Mouse (Mus musculus) adrenal gland, postnatal 36 days (tissue): ENCODE measurements around the gene Polr2h. TPM values are rescaled to one million over a fixed set of nuclear protein-coding genes. Genes with fewer than 3 reads are reported as not detected.

ENCODE experiments used
- DNase-seq, 2 experiments: peaks; one replicate each; pipeline ENCODE4 v3.0.0; 2021; ENCODE audit warnings: mixed read lengths in 1 of 2
- total RNA-seq, 2 experiments: library from RNA; stranded (reverse); gene quantifications; 2 replicates each; pipeline ENCODE4 v1.2.3; 2021

The Polr2h gene
- total RNA-seq, 2 experiments from 2014 or later: 37.0 to 56.4 TPM

DNA sequence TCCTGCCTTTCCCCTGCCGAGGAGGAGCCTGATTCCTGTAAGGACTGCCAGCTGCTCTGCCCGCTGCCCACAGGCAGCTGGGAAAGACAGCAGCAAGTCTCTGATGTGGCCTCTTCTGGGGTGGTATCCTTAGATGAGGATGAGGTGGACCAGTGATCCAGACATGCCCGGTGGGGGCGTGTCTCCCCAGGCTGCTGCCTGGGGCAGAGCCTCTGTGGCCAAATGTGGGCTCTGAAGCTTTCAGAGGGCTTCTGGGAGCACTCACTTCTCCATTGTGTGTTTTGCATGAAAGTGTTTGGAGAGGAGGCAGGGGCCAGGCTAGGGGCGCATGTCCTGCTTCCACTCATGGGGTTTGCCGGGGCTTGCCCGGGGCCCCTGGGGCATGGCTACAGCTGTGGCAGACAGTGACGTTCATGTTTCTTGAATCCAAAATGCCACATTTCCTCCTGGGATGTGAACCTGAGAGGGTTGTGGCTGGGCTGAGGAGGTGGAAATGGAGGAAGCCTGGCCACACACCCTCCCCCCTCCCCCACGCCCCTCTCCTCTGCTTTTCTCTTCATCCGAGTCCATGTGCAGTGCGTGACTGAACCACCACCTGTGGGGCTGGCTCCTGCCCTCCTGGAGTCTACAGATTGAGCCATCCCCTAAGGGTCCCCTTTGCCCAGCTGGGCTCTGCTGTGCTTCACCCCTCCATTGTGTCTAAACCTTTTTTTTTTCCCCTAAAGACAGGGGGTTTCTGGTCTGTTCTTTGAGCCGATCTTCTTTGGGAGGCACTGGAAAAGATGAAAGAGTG, 15.5 kb upstream of the Polr2h start:
- DNase-seq: no peak

DNA sequence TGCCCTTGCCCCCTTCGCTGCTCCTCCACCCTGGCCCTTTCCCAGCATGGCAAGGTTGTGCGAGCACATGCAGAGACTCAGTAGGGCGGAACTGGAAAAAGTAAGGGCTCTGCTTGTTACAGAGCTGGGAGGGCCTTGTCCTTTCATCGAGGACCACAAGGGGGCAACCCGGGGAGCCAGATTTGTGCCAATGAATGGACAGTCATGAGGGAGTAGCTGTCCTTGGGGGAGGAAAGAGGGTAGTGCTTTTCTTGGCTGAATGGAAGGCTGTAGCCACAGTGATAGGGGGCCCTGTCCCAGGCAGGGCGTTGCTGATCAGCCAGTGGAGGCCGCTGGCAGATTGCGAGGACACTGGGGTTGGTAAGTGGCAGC, 15.0 kb upstream of the Polr2h start:
- DNase-seq: peak; percentile 90

DNA sequence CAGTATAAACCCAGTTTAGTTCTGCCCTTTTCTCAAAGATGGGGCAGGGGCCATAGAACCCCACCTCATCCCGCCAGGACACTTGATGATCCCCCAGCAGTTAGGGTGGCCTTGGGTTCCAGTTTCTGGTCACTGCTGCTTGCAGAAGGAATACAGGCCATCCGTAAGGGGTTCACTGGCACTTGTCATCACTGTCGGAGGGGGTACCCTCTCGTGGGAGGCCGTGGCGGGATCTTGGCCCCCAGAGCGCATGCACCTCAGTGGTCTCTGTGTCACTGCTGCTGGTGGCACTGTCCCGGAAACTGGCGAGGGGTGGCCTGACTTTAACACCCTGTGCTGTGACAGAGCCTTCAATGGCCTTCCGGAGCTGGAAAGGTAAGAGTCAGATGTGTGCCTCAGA, 14.4 kb upstream of the Polr2h start:
- DNase-seq: no peak

DNA sequence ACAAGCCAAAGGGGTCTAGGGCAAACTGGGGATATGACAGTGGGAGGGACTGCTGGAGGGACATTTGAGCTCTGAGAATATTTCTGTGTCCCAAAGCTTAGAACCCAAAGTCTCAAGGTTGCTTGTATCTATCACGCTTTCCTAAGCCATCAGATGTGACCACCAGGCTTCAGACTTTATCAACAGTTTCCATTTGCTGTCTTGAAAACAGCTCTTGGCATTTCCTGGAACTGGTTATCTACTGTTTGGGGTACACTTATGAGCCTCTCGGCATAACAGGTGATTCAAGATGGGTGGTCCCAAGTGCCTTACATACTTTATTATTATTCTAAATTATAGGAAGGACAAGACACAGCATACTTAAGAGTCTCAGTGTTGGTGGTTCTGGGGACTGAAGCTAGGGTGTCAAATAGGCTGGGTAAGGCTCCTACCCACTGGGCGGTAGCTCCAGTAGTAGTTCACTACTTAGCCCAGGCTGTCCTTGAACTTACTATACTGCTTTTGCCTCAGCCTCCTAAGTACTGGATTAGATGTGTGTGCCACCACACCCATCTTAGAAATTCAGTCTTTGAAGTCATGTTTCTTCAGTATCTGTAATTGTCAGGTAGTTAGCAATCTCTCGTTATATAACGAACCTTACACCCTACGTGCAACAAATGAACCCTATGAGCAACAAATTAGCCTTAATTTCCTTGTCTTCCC, 13.6 kb upstream of the Polr2h start:
- DNase-seq: no peak

DNA sequence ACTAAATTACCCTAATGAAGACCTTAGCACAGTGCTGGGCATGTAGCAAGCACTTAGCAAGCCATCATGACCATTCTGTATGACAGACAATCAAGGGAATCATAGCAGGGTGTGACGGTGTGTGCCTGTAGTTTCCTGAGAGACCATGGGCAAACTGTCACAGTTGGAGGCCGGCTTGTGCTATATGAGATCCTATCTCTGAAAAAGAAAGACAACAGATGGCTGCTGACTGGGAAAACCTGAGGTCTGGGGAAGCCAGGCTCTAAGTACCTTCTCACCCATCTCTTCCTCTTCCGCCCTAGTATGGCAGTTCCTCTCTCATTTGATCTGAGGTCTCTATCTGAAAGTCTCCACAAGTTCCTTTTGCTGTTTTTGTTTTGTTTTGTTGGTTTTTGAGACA, 11.7 kb upstream of the Polr2h start:
- DNase-seq: no peak

DNA sequence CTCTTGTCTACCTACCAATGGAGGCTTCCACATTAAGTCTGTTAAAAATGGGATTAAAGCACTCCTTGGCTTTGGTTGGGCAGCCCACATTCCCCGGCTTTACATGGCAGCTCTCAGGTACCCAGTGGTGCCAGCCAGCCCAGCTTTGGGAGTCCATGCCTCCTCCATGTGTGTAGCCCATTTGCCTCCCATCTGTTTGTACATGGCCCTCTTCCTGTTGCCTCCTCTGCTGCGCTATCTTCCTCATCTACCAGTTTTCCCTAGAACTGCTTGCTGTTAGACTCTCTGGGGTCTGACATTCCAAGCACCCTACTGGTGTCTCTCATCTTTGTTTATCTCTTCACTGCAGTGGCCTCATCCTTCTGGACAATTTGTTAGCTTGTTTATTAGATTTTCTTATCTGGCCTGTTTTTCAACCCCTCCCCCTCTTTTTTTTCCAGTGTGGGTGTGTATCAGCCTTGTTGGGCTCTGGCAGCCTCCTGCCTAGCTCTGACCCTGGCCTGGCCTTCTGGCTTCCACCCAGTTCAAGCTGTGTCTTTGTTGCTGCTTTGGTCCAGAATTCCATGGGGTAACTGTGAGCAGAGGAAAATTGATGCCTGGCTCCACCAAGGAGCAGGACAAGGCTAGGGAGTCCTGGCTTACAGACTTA, 10.9 kb upstream of the Polr2h start:
- DNase-seq: peak; percentile 61 to 66

DNA sequence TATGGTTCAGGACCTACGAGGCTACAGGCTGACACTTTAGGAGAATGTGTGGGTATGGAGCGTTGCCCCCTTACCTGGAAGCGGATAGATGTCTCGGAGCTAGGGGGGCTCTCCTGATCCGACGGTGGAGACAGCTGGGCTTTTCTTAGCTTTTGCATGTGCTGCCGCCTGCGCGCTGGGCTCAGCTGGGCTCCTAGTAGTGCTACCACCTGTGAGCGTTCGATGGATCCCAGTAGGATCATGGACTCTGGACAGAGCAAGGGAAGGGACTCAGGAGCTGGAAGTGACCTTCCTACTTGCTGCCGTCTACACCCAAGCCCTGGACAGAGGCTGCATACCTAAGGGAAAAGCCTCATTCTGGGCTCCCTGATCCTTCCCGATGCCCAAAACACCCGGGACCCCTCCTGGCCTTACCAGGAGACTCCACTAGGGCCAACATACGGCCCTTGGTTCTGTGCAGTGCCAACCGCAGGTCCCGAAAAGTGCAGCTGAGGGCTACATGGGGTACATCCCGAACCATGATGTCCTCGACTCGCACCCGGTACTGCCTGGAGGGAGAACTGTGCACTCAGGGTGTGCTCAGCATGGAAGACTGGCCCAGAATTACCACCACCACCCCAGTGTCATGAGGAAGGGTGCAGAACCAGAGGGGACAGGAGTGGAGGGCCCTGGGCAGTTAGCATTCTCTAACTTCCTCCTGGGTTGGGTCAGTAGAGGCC, 9.1 kb upstream of the Polr2h start:
- DNase-seq: no peak

DNA sequence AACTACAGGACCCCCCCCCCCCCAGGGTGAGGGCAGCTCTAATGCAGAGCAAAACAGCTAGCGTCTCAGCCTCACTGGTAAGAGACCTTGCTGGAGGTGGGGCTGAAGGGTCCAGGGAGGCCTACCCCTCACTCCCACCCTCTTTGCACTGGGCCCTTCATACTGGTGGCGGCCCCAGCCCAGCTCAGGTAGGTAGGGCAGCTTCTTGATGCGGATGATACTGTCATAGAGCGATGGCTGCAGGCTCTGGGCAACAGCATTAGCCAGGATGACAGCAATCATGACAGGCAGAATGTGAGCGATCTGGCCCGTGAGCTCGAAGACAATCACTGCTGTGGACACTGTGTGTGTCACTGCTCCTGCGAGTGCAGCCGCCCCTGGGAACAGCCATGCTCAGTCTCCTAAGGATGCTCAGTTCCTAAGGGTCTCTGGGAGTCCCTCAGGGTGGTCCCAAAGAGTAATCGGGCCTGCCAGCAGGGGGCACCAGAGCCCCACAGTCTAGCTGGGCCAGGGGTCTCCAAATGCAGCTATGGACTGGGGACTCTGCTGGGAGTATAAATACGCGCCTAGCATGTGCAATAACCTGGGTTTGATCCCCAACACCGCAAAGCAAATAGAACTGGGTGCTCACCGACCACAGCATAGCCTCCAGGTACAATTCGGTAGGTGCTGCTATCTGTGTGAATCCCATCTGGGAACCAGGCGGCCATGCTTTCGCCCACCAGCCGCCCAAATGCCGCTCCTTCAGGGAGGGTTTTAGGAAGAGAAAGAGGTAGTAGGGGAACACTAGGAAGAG, 8.3 kb upstream of the Polr2h start:
- peak in 1 of 2 experiments; percentile 25 for DNase-seq

DNA sequence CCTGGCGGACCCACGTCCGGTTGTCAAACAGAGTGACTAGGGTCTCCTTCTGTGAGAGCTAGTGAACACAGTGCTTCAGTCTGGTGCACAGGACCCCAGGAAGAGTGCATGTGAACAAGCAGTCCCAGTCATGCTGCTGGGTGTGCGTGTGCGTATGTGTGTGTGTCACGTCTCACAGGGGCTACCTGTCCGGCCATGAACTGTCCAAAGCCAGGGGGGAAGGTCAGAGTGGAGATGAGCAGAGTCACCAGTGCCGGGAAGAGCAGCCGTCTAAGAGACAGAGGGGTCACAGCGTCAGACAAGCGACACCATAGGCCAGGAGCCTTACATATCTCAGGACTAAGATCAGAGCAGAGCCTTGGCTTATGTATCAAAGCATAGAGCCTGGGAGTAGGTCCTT, 7.1 kb upstream of the Polr2h start:
- DNase-seq: no peak

DNA sequence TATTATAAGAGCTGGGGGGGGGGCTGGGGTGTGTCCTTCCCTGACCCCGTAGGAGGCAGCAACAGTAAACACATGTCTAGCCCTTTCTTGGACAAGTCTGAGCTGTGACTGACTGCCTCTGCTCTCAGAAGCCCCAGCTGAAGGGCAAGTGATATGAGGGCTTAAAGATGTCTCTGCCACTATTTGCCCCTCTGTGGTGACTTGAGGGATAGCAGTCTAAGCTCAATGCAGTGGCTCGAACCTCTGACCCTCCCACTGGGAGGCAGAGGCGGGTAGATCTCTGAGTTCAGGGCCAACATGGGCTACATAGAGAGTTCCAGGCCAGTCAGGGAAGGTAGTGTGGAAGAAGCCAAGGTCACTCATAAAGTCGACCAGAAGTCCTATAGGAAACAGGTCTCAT, 6.7 kb upstream of the Polr2h start:
- DNase-seq: peak in 1 of 2 experiments; percentile 4

DNA sequence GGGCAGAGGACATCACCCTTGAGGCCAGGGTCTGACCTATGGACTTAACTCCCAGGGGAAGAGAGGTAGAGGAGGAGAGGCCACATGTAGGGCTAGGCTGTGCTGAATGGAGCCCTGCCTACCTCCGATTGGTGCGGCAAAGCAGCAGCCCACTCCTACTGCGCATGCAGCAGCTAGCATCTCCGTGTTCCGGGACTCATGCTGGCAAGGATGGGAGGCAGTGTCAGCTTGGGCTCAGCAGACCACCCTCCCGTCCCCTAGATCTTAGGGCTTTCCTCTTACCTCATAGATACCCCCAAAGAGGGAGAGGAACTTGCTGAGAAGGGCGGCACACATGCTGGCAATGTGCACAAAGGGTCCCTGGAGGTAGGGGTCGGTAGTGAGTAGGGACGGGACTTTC, 5.3 kb upstream of the Polr2h start:
- peak in 1 of 2 experiments; percentile 0 for DNase-seq

DNA sequence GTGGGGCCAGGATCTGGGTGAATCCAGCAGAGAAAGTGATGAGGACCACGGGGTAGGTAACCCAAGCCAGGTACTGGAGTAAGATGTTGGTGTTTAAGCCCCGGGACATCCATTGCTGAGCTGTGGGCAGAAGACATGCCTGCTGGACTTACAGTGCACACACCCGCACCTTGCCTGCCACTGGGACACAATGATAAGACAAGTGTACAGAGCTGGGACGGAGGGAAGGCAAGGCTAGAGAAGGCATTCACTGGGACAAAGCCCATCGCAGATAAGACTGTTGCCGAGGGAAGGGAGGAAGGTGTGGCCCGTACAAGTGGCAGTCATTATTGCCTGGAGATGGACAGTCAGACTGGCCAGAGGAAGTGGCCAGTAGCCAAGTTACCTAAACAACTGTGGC, 4.6 kb upstream of the Polr2h start:
- DNase-seq: no peak

DNA sequence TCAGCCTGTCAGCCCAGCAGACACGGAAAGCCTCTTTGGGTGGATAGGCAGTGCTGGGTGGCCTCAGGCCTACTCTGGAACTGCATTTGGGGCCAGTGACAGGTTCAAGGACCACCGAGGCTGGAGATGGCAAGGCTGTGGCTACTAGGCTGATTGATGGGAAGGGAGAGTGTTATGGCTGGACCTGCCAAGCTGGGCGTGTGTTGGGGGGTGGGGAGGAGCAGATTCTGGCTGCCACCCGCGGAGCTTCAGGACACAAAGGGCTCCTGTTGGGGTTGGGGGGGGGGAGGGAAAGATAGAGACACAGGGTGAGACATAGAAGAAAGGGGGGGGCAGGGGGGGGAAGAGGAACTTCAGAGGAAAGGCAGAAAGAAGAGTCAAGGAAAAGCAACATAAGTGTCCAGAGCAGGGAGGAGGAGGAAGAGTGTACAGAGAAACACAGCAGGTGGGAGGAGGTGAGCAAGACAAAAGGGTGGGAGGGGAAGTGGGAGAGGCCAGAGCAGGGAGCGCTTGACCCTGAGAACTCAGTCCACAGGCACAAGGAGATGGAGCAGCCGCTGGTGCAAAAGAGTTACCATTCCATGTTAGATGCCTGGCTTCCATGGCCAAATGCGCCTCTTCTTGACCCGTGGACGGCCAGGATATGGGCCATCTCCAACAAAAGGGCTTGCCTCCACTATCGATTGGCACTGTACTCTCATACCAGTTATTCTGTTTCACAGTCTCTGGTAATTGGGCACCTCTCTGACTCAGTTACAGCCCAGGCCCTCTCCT, 3.0 kb upstream of the Polr2h start:
- peak in 1 of 2 experiments; percentile 22 for DNase-seq

DNA sequence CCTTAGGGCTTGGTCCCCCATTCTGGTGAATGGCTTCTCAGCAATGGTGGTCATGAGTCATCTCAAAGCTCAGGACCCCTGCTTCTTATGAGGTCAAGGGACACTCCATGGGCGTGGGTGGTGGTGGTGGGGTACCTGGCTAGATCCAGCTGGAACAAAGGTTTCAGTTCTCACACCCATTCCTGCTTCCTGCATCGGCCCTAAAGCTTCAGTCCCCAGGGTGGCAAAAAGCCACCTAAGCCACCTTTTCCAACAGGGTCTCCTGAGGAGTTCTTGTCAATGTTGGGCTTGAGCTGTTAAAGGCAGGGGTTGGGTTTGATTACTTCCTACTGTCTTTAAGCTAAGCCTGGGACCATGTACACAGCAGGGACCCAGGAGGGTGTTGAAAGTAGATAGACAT, 2.3 kb upstream of the Polr2h start:
- no peak for DNase-seq

DNA sequence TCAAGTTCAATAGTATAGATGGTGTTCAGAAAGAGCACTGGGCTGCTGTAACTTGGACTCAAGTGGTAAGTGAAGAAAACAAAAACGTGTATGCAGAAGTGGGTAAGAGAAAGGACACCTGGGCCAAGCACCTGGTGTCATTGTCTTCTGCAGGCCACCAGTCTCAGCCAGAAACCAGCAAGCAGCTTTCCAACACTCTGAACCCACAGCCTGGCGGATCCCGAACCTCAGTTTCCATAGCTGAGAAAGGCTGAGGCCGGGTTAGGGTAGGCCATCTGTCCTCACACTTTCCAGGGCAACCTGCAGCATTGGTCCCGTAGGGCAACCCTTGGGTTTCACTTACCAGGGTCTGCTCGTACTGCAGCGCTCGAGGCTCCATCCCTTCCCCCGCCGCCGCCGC, 1.9 kb upstream of the Polr2h start:
- no peak for DNase-seq

DNA sequence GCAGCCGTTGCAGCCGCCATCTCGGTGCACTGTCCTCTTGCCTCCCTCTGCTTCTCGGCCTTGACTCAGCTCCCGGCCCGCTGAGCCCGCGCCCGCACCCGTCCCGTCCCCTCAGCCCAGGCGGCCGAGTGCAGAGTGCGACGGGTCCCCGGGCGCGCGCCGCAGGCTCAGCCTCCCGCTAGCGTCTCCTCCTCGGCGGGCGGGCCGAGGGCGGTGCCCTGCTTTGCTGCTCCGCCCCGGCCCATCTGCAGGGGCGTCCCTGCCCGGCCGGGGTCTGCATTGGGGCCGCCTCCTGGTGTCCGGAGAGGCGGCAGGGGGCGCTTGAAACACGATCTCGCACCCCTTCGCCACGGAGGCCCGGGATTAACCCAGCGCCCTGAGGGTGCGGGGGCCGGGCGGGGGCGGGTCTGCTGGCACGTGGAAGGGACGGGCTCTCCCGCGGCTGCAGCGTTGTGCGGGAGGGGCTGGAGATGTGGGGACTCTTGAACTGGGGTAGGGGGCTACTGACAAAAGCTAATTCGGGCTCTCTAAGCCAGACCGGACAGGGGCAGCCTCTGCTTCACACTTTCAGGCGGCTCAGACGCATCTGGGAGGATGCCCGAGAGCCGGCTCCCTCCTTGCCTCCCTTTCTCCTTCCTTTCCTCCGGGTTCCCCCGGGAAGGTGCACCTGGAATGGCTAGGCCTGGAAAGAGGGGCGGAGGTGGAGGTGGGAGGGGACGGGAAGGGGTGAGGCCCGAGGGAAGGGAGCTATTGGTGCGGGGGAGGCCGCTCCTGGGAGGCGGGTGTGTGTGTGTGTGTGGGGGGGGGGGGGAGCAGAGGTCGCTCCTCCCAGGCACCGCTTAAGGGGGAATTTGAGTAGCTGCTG, 1.3 kb upstream of the Polr2h start:
- DNase-seq: peak; percentile 91 to 94

DNA sequence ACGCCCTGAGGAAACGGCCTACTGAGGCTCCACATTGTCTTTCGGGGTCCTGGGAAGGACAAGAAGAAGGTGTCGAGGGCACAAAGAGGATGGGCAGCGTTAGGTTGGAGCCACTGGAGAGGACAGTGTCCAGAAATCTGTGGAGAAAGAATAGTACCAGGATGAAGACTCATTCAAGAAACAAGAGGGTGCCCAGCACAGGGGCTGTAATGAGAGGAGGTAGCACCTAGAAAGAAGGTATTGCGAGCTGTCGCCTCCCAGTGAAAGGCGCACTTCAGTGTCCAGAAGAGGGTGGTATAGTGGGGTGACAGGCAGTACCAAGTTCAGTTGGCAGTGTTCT, 654 bp upstream of the Polr2h start:
- DNase-seq: no peak

DNA sequence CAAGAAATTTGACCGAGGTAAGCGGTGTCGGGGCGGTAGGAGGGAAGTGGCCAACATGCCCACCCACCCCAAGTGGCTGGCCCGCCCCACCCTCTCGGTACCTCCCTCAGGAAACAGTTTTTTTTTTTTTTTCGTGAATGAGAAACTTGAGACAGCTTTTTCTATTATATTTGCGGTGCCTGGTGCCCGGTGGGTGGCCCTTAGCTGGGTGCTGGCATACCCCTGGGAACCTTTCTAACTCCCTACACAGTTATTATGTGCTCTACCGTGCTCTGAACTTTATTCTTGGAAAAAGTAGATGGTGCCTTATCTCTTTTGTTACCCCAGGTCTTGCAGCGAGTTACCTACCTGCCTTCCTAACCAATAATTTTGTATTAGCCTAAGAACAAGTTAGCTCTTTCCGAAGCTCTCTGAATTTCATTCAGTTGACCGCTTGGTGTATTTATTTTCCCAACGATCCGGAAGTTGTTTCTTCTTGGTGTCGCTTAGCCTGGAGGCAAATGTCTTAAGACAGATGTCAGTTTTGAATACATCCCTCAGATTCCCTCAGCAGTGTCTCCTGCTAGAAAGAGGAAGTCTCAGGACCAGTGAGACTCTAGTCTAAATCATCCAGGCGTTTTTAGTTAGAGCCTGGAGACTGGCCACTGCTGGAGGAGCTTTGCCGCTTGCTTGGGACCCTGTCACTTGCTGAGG, 659 bp downstream of the Polr2h start:
- DNase-seq: no peak

DNA sequence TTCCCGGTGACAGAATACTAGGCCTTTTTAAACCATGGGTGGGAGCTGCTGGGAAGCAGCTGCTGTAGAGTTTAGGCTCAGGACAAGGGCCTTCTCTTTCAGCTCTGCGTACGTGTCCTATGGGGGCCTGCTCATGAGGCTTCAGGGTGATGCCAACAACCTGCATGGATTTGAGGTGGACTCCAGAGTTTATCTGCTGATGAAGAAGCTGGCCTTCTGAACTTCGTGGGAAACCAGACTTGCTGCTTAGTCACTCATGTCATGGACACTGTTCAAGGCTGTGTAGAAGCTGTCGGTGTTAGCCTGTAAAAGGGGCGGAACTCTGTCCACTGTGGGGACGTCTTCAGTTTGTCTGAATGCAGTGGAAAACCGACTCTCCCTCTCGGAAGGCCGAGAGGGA, 4.3 kb downstream of the Polr2h start:
- peak; percentile 41 to 61 for DNase-seq
